24 mouse cellular contexts compared by ENCODE assay signal in genomic region chr12:87550628-87551027, GRCm38 (mm10). TPM values are rescaled to one million over a fixed set of nuclear protein-coding genes. Genes with fewer than 3 reads are reported as not detected.
DNase-seq lines count a peak whose midpoint lies in the region; ATAC-seq and TF ChIP-seq lines count a peak whose summit lies in the region.
"Not testable (repeated sequence)": the region's sequence is repeated elsewhere in the genome, so short reads cannot be mapped to it uniquely, and the experiment has no call there.
"Had no signal": no experiment of that assay in that cellular context is flagged by ENCODE, and none has a peak within 500 bp of the region (broad histone marks: within the 10 kb centered on the region; RNA-seq: fewer than 3 reads in every experiment).

No protein-coding gene starts in this region.

- DNase-seq in Muller cell, postnatal 12 days (ENCODE audit: inconsistent ontology term), result peak; percentile 66
- DNase-seq in brain, embryonic 14.5 days (ENCODE audit: low read depth), result peak; percentile 58
- peak; percentile 1 to 31 for DNase-seq in cerebellum, postnatal 10 days
- DNase-seq in cerebellum, postnatal 14 days, result peak; percentile 1 to 2
- peak; percentile 41 for DNase-seq in forebrain, embryonic 14.5 days (ENCODE audit: low spot score)
- DNase-seq in gonadal fat pad, adult 2 months (ENCODE audit: low read depth), result peak; percentile 9
- peak; percentile 8 for DNase-seq in hindbrain, postnatal 0 days (ENCODE audit: low spot score)
- DNase-seq in midbrain, postnatal 0 days (ENCODE audit: low spot score), result peak; percentile 8

- TF ChIP-seq CTCF in brain, embryonic 14.5 days (IDR thresholded peaks at IDR 0.05; ENCODE audit: borderline replicate concordance, extremely low read depth, insufficient read depth, insufficient read length); hindbrain, postnatal 0 days (IDR thresholded peaks at IDR 0.05; ENCODE audit: low read depth); midbrain, postnatal 0 days (IDR thresholded peaks at IDR 0.05): not testable (repeated sequence)

- H3K4me1 ChIP-seq in forebrain, embryonic 14.5 days (ENCODE audit: control insufficient read depth, insufficient read depth, low read length); hindbrain, postnatal 0 days (ENCODE audit: insufficient read depth, low read length); midbrain, postnatal 0 days (ENCODE audit: insufficient read depth, low read length): not testable (repeated sequence)

- H3K9ac ChIP-seq in forebrain, embryonic 14.5 days (ENCODE audit: low read length); hindbrain, postnatal 0 days (replicated peaks; ENCODE audit: low read length); midbrain, postnatal 0 days (replicated peaks; ENCODE audit: low read length, poor library complexity, severe bottlenecking): not testable (repeated sequence)

- not testable (repeated sequence) for H3K27me3 ChIP-seq in forebrain, embryonic 14.5 days (replicated peaks; ENCODE audit: control insufficient read depth, insufficient read depth, low read length); hindbrain, postnatal 0 days (ENCODE audit: insufficient read depth, low read length); midbrain, postnatal 0 days (ENCODE audit: insufficient read depth, low read length)

- not testable (repeated sequence) for TF ChIP-seq POLR2A in brain, embryonic 14.5 days (IDR thresholded peaks at IDR 0.05; ENCODE audit: borderline replicate concordance, extremely low read depth, insufficient read depth, insufficient read length, poor library complexity, severe bottlenecking)

- H3K36me3 ChIP-seq in forebrain, embryonic 14.5 days (ENCODE audit: control insufficient read depth, insufficient read depth, low read length); hindbrain, postnatal 0 days (ENCODE audit: insufficient read depth, low read length); midbrain, postnatal 0 days (ENCODE audit: insufficient read depth, low read length): not testable (repeated sequence)

- H3K4me2 ChIP-seq in forebrain, embryonic 14.5 days (ENCODE audit: low read length); hindbrain, postnatal 0 days (ENCODE audit: low read depth, low read length); midbrain, postnatal 0 days (ENCODE audit: low read depth, low read length, poor library complexity, severe bottlenecking): not testable (repeated sequence)

- H3K9me3 ChIP-seq in forebrain, embryonic 14.5 days (replicated peaks; ENCODE audit: control insufficient read depth, low read length); hindbrain, postnatal 0 days (ENCODE audit: low read length); midbrain, postnatal 0 days (ENCODE audit: low read length): not testable (repeated sequence)

- WGBS in forebrain, embryonic 14.5 days, result 66% methylated on average over 4 of the region's 4 CpGs
- 69% methylated on average over 4 of the region's 4 CpGs for WGBS in hindbrain, postnatal 0 days
- 87% methylated on average over 4 of the region's 4 CpGs for WGBS in midbrain, postnatal 0 days

- H3K4me3 ChIP-seq in forebrain, embryonic 14.5 days (ENCODE audit: low read depth, low read length); hindbrain, postnatal 0 days (ENCODE audit: low read length); midbrain, postnatal 0 days (ENCODE audit: low read depth, low read length): not testable (repeated sequence)

- not testable (repeated sequence) for H3K27ac ChIP-seq in forebrain, embryonic 14.5 days (ENCODE audit: low read depth, low read length); hindbrain, postnatal 0 days; midbrain, postnatal 0 days (ENCODE audit: low read depth, low read length)

- not testable (repeated sequence) for ATAC-seq in forebrain, embryonic 14.5 days; hindbrain, postnatal 0 days; midbrain, postnatal 0 days (ENCODE audit: low FRiP score)

RNA-seq across cellular contexts. Expression of gene Gm8300, which starts 36.5 kb away (rescaled TPM):
- polyA plus RNA-seq in brain, embryonic 14.5 days (2012; rRNA removed), result not detected in 2 replicates
- not detected in 2 replicates for polyA plus RNA-seq in forebrain, embryonic 14.5 days (2014; fragmentation: Nextera tagmentation; extraction: Ambion mirVana)
- 0.05 and 0.14 TPM in 2 replicates for polyA plus RNA-seq in gonadal fat pad, adult 2 months (2012; rRNA removed)
- not detected in 2 replicates for total RNA-seq in hindbrain, postnatal 0 days (2014; rRNA removed)
- not detected in 2 replicates for polyA plus RNA-seq in hindbrain, postnatal 0 days (2015; fragmentation: Nextera tagmentation; extraction: Ambion mirVana)
- not detected in 2 replicates for total RNA-seq in midbrain, postnatal 0 days (2014; rRNA removed)
- polyA plus RNA-seq in midbrain, postnatal 0 days (2015; fragmentation: Nextera tagmentation; extraction: Ambion mirVana), result not detected in 2 replicates
- total RNA-seq: adrenal gland, adult 18-20 months; adrenal gland, adult 2 months; adrenal gland, adult 8-10 months; adrenal gland, postnatal 10 days; adrenal gland, postnatal 14 days; adrenal gland, postnatal 25 days; adrenal gland, postnatal 36 days; adrenal gland, postnatal 4 days; MEL had no signal
- polyA plus RNA-seq: activated CD4-positive, CD25-positive, alpha-beta regulatory T cell, adult 4 months; adrenal gland, adult 2 months; CD4-positive, CD25-positive, alpha-beta regulatory T cell, adult 4 months; cerebellum, adult 2 months; G1E had no signal

RNA-seq across cellular contexts. Expression of gene Oog1, which starts 51.9 kb away (rescaled TPM):
- not detected in 2 replicates for polyA plus RNA-seq in brain, embryonic 14.5 days (2012; rRNA removed)
- polyA plus RNA-seq in forebrain, embryonic 14.5 days (2014; fragmentation: Nextera tagmentation; extraction: Ambion mirVana), result not detected in 2 replicates
- polyA plus RNA-seq in gonadal fat pad, adult 2 months (2012; rRNA removed), result not detected in 2 replicates
- not detected in 2 replicates for total RNA-seq in hindbrain, postnatal 0 days (2014; rRNA removed)
- polyA plus RNA-seq in hindbrain, postnatal 0 days (2015; fragmentation: Nextera tagmentation; extraction: Ambion mirVana), result not detected in 2 replicates
- not detected in 2 replicates for total RNA-seq in midbrain, postnatal 0 days (2014; rRNA removed)
- not detected in 2 replicates for polyA plus RNA-seq in midbrain, postnatal 0 days (2015; fragmentation: Nextera tagmentation; extraction: Ambion mirVana)
- total RNA-seq: adrenal gland, adult 18-20 months; adrenal gland, adult 2 months; adrenal gland, adult 8-10 months; adrenal gland, postnatal 10 days; adrenal gland, postnatal 14 days; adrenal gland, postnatal 25 days; adrenal gland, postnatal 36 days; adrenal gland, postnatal 4 days; CH12.LX; MEL had no signal
- polyA plus RNA-seq: activated CD4-positive, CD25-positive, alpha-beta regulatory T cell, adult 4 months; adrenal gland, adult 2 months; CD4-positive, CD25-positive, alpha-beta regulatory T cell, adult 4 months; cerebellum, adult 2 months; G1E had no signal

RNA-seq across cellular contexts. Expression of gene Gm5788, which starts 56.1 kb away (rescaled TPM):
- polyA plus RNA-seq in brain, embryonic 14.5 days (2012; rRNA removed), result not detected in 2 replicates
- not detected in 2 replicates for polyA plus RNA-seq in forebrain, embryonic 14.5 days (2014; fragmentation: Nextera tagmentation; extraction: Ambion mirVana)
- not detected in 2 replicates for polyA plus RNA-seq in gonadal fat pad, adult 2 months (2012; rRNA removed)
- not detected in 2 replicates for total RNA-seq in hindbrain, postnatal 0 days (2014; rRNA removed)
- not detected in 2 replicates for polyA plus RNA-seq in hindbrain, postnatal 0 days (2015; fragmentation: Nextera tagmentation; extraction: Ambion mirVana)
- total RNA-seq in midbrain, postnatal 0 days (2014; rRNA removed), result not detected in 2 replicates
- not detected in 2 replicates for polyA plus RNA-seq in midbrain, postnatal 0 days (2015; fragmentation: Nextera tagmentation; extraction: Ambion mirVana)
- total RNA-seq: adrenal gland, adult 18-20 months; adrenal gland, adult 2 months; adrenal gland, adult 8-10 months; adrenal gland, postnatal 10 days; adrenal gland, postnatal 14 days; adrenal gland, postnatal 25 days; adrenal gland, postnatal 36 days; adrenal gland, postnatal 4 days; CH12.LX; MEL had no signal
- polyA plus RNA-seq: adrenal gland, adult 2 months; C2C12; CD4-positive, CD25-positive, alpha-beta regulatory T cell, adult 4 months; cerebellum, adult 2 months; Patski had no signal

Comparison
In these comparisons a context has a peak if more than half of its experiments do, and no peak if none do; other contexts are left out.
1. DNase-seq: peak in every context shown above with its lines; median percentile 66 in Muller cell, postnatal 12 days; 58 in brain, embryonic 14.5 days; 41 in forebrain, embryonic 14.5 days; 16 in cerebellum, postnatal 10 days; 9 in gonadal fat pad, adult 2 months; 8 in hindbrain, postnatal 0 days; 8 in midbrain, postnatal 0 days; 2 in cerebellum, postnatal 14 days.